In the genomic region with DNA sequence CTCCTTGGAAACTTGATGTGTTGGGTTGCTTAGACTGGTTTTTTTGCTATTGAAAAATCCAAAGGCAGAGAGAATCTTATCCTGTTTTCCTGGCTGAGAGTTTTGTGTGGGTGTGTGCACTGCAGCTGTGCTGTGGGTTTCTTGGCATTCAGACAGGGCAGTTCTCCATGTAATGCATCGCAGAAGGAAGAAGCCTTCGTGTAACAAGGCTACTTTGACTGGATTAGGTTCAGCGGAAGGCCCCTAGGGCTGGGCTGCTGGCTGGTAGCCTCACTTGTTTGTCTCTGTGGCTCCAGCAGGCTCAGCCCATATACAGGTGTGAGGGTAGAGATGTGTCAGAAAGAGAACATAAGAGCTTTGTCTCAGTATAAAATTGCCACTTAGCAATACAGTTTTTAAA, we compare ENCODE assay signal across 7 mouse cellular contexts.
DNase-seq lines count a peak whose midpoint lies in the region; ATAC-seq and TF ChIP-seq lines count a peak whose summit lies in the region.

No protein-coding gene starts in this region.

- no peak overlapping the region for H3K4me2 ChIP-seq in lung, embryonic 14.5 days
- no peak overlapping the region for H3K4me2 ChIP-seq in hindbrain, postnatal 0 days (ENCODE audit: low read depth, low read length)
- no peak overlapping the region for H3K4me2 ChIP-seq in stomach, embryonic 15.5 days

- 28% methylated on average over 3 of the region's 3 CpGs for WGBS in lung, embryonic 14.5 days
- 13% methylated on average over 3 of the region's 3 CpGs for WGBS in lung, adult 2 months
- 22% methylated on average over 3 of the region's 3 CpGs for WGBS in hindbrain, postnatal 0 days
- 35% methylated on average over 3 of the region's 3 CpGs for WGBS in stomach, embryonic 15.5 days

- no peaks in the 10 kb centered on the region for H3K27me3 ChIP-seq in lung, embryonic 14.5 days (ENCODE audit: insufficient read depth, low read length)
- H3K27me3 ChIP-seq in hindbrain, postnatal 0 days (ENCODE audit: insufficient read depth, low read length) = no peaks in the 10 kb centered on the region
- no peaks in the 10 kb centered on the region for H3K27me3 ChIP-seq in stomach, embryonic 15.5 days (replicated peaks)

- no peak for TF ChIP-seq CTCF in lung, embryonic 14.5 days (IDR thresholded peaks at IDR 0.05; ENCODE audit: low read depth)
- no peak for TF ChIP-seq CTCF in lung, adult 2 months (IDR thresholded peaks at IDR 0.05; ENCODE audit: insufficient read depth, low read length)
- no peak for TF ChIP-seq CTCF in hindbrain, postnatal 0 days (IDR thresholded peaks at IDR 0.05; ENCODE audit: low read depth)

- H3K4me3 ChIP-seq in lung, embryonic 14.5 days (ENCODE audit: low read depth, low read length) = no peak overlapping the region
- no peak overlapping the region for H3K4me3 ChIP-seq in lung, adult 2 months (replicated peaks; ENCODE audit: extremely low read depth, low read depth, low read length)
- no peak overlapping the region for H3K4me3 ChIP-seq in hindbrain, postnatal 0 days (ENCODE audit: low read length)
- no peak overlapping the region for H3K4me3 ChIP-seq in stomach, embryonic 15.5 days (replicated peaks)

- ATAC-seq in lung, embryonic 14.5 days (ENCODE audit: insufficient read depth) = peak; percentile 71
- ATAC-seq in hindbrain, postnatal 0 days = peak; percentile 85
- ATAC-seq in stomach, embryonic 15.5 days (ENCODE audit: insufficient read depth, low FRiP score, low read depth) = no peak; the same call in 1 of the 2 replicates

- H3K9ac ChIP-seq in lung, embryonic 14.5 days = no peak overlapping the region
- H3K9ac ChIP-seq in hindbrain, postnatal 0 days (replicated peaks; ENCODE audit: low read length) = no peak overlapping the region
- H3K9ac ChIP-seq in stomach, embryonic 15.5 days = no peak overlapping the region

- peaks cover 10% of the 10 kb centered on the region for H3K36me3 ChIP-seq in lung, embryonic 14.5 days (ENCODE audit: insufficient read depth)
- H3K36me3 ChIP-seq in hindbrain, postnatal 0 days (ENCODE audit: insufficient read depth, low read length) = no peaks in the 10 kb centered on the region
- 0 out of 2 replicates have a peak, but pooled peaks cover 2% of the 10 kb centered on the region for H3K36me3 ChIP-seq in stomach, embryonic 15.5 days

- peak; percentile 79 for DNase-seq in lung, embryonic 14.5 days
- no peak for DNase-seq in lung, adult 2 months
- peak; percentile 51 for DNase-seq in fibroblast of lung, adult 2 months (ENCODE audit: low read depth)
- DNase-seq in hindbrain, postnatal 0 days (ENCODE audit: low spot score) = peak; percentile 72
- DNase-seq in lung, postnatal 25 days (ENCODE audit: low spot score) = peak; percentile 22
- DNase-seq in embryo, embryonic 11 days = no peak

- H3K27ac ChIP-seq in lung, embryonic 14.5 days (ENCODE audit: low read depth) = no peak overlapping the region; the same call in 1 of the 2 replicates
- H3K27ac ChIP-seq in hindbrain, postnatal 0 days = peak overlapping the region; percentile 60
- 0 out of 2 replicates have a peak overlapping the region, but pooled peaks have one; percentile 18 for H3K27ac ChIP-seq in stomach, embryonic 15.5 days

- no peak for TF ChIP-seq POLR2A in lung, adult 2 months (IDR thresholded peaks at IDR 0.05; ENCODE audit: borderline replicate concordance, extremely low read depth, low read depth, low read length)

- H3K4me1 ChIP-seq in lung, embryonic 14.5 days (ENCODE audit: insufficient read depth) = no peaks in the 10 kb centered on the region
- H3K4me1 ChIP-seq in lung, adult 2 months (ENCODE audit: control insufficient read depth, insufficient read depth, low read length) = peaks cover 13% of the 10 kb centered on the region
- peaks cover 3% of the 10 kb centered on the region; the same call in 1 of the 2 replicates for H3K4me1 ChIP-seq in hindbrain, postnatal 0 days (ENCODE audit: insufficient read depth, low read length)
- no peaks in the 10 kb centered on the region for H3K4me1 ChIP-seq in stomach, embryonic 15.5 days

- H3K9me3 ChIP-seq in lung, embryonic 14.5 days (ENCODE audit: low read depth, low read length) = no peaks in the 10 kb centered on the region
- no peaks in the 10 kb centered on the region for H3K9me3 ChIP-seq in hindbrain, postnatal 0 days (ENCODE audit: low read length)
- H3K9me3 ChIP-seq in stomach, embryonic 15.5 days = no peaks in the 10 kb centered on the region

Comparison
In these comparisons a context has a peak if more than half of its experiments do, and no peak if none do; other contexts are left out.
1. DNase-seq: peak in lung, embryonic 14.5 days (single experiment), fibroblast of lung, adult 2 months (single experiment), hindbrain, postnatal 0 days (single experiment) and lung, postnatal 25 days (single experiment); none in lung, adult 2 months (single experiment) and embryo, embryonic 11 days (single experiment).